ENCODE assay signal across 21 mouse cellular contexts in genomic region chr5:116016542-116016941, GRCm38 (mm10). TPM values are rescaled to one million over a fixed set of nuclear protein-coding genes. Genes with fewer than 3 reads are reported as not detected.
DNase-seq lines count a peak whose midpoint lies in the region; ATAC-seq and TF ChIP-seq lines count a peak whose summit lies in the region.
"Had no signal": no experiment of that assay in that cellular context is flagged by ENCODE, and none has a peak within 500 bp of the region (broad histone marks: within the 10 kb centered on the region; RNA-seq: fewer than 3 reads in every experiment).

No protein-coding gene starts in this region.

- H3K4me2 ChIP-seq in liver, embryonic 12.5 days = no peak overlapping the region
- H3K4me2 ChIP-seq in liver, postnatal 0 days (ENCODE audit: low read depth, low read length) = no peak overlapping the region
- H3K4me2 ChIP-seq in forebrain, embryonic 14.5 days (ENCODE audit: low read length) = no peak overlapping the region
- H3K4me2 ChIP-seq: embryonic facial prominence, embryonic 12.5 days; forebrain, embryonic 13.5 days had no signal

- no peaks in the 10 kb centered on the region for H3K27me3 ChIP-seq in liver, embryonic 12.5 days (replicated peaks)
- H3K27me3 ChIP-seq in liver, postnatal 0 days (ENCODE audit: insufficient read depth, low read length) = no peaks in the 10 kb centered on the region
- H3K27me3 ChIP-seq in forebrain, embryonic 14.5 days (replicated peaks; ENCODE audit: control insufficient read depth, insufficient read depth, low read length) = no peaks in the 10 kb centered on the region
- H3K27me3 ChIP-seq: embryonic facial prominence, embryonic 12.5 days; forebrain, embryonic 13.5 days had no signal

- no peak for TF ChIP-seq CTCF in liver, postnatal 0 days (IDR thresholded peaks at IDR 0.05; ENCODE audit: low read depth)
- TF ChIP-seq CTCF in cortical plate, adult 2 months (IDR thresholded peaks at IDR 0.05; ENCODE audit: extremely low read depth, insufficient read depth, low read length) = no peak

- no peak for TF ChIP-seq EP300 in liver, postnatal 0 days (IDR thresholded peaks at IDR 0.05; ENCODE audit: low read depth)

- H3K9me3 ChIP-seq in liver, embryonic 12.5 days (replicated peaks) = no peaks in the 10 kb centered on the region
- H3K9me3 ChIP-seq in liver, postnatal 0 days (ENCODE audit: low read length) = no peaks in the 10 kb centered on the region
- no peaks in the 10 kb centered on the region for H3K9me3 ChIP-seq in forebrain, embryonic 14.5 days (replicated peaks; ENCODE audit: control insufficient read depth, low read length)
- H3K9me3 ChIP-seq: embryonic facial prominence, embryonic 10.5 days; embryonic facial prominence, embryonic 12.5 days; forebrain, embryonic 13.5 days had no signal

- no peak overlapping the region for H3K9ac ChIP-seq in liver, embryonic 12.5 days
- H3K9ac ChIP-seq in liver, postnatal 0 days (replicated peaks) = no peak overlapping the region
- H3K9ac ChIP-seq in forebrain, embryonic 14.5 days (ENCODE audit: low read length) = no peak overlapping the region
- H3K9ac ChIP-seq: embryonic facial prominence, embryonic 12.5 days; forebrain, embryonic 13.5 days had no signal

- peak; percentile 36 to 39 for DNase-seq in frontal cortex, adult 2 months (ENCODE audit: extremely low spot score in 1 of 2, low spot score in 1 of 2)
- DNase-seq in frontal cortex, postnatal 14 days (ENCODE audit: low spot score in 2 of 2) = no peak
- DNase-seq in liver, postnatal 0 days = no peak
- DNase-seq in brain, adult 2 months (ENCODE audit: low read depth, low spot score) = peak; percentile 67
- no peak for DNase-seq in adipocyte (ENCODE audit: low spot score)
- no peak for DNase-seq in forebrain, embryonic 14.5 days (ENCODE audit: low spot score)
- DNase-seq: adrenal gland, adult 8-10 months; adrenal gland, postnatal 14 days; adrenal gland, postnatal 36 days; cerebellum, adult 11 months; cerebellum, adult 18-20 months; cerebellum, adult 8-10 months; cerebellum, adult 9-11 months; cerebellum, postnatal 14 days; cerebellum, postnatal 36 days had no signal

- H3K4me3 ChIP-seq in liver, embryonic 12.5 days = no peak overlapping the region
- H3K4me3 ChIP-seq in liver, postnatal 0 days (ENCODE audit: low read depth, low read length) = no peak overlapping the region
- H3K4me3 ChIP-seq in cortical plate, adult 2 months (ENCODE audit: insufficient read depth, low read length) = no peak overlapping the region
- no peak overlapping the region for H3K4me3 ChIP-seq in forebrain, embryonic 14.5 days (ENCODE audit: low read depth, low read length)
- H3K4me3 ChIP-seq: embryonic facial prominence, embryonic 10.5 days; embryonic facial prominence, embryonic 12.5 days; forebrain, embryonic 13.5 days had no signal

- WGBS in liver, embryonic 12.5 days (ENCODE audit: insufficient replicate concordance) = 82% methylated on average over 5 of the region's 5 CpGs
- WGBS in liver, postnatal 0 days (ENCODE audit: insufficient replicate concordance) = 86% methylated on average over 5 of the region's 5 CpGs
- WGBS in forebrain, embryonic 14.5 days = 95% methylated on average over 5 of the region's 5 CpGs

- peaks cover 89% of the 10 kb centered on the region for H3K36me3 ChIP-seq in liver, embryonic 12.5 days
- peaks cover 85% of the 10 kb centered on the region for H3K36me3 ChIP-seq in liver, postnatal 0 days (replicated peaks; ENCODE audit: insufficient read depth, low read length)
- H3K36me3 ChIP-seq in forebrain, embryonic 14.5 days (ENCODE audit: control insufficient read depth, insufficient read depth, low read length) = peaks cover 88% of the 10 kb centered on the region

- H3K4me1 ChIP-seq in liver, embryonic 12.5 days = peaks cover 65% of the 10 kb centered on the region
- peaks cover 25% of the 10 kb centered on the region for H3K4me1 ChIP-seq in liver, postnatal 0 days (ENCODE audit: insufficient read depth)
- H3K4me1 ChIP-seq in cortical plate, adult 2 months (ENCODE audit: control insufficient read depth, insufficient read depth, low read length) = peaks cover 3% of the 10 kb centered on the region
- H3K4me1 ChIP-seq in forebrain, embryonic 14.5 days (ENCODE audit: control insufficient read depth, insufficient read depth, low read length) = no peaks in the 10 kb centered on the region
- H3K4me1 ChIP-seq: embryonic facial prominence, embryonic 10.5 days; embryonic facial prominence, embryonic 12.5 days; forebrain, embryonic 13.5 days had no signal

- 0 out of 2 replicates have a peak overlapping the region, but pooled peaks have one; percentile 4 for H3K27ac ChIP-seq in liver, embryonic 12.5 days
- no peak overlapping the region for H3K27ac ChIP-seq in liver, postnatal 0 days (ENCODE audit: low read depth)
- peak overlapping the region; percentile 35; the same call in 1 of the 2 replicates for H3K27ac ChIP-seq in cortical plate, adult 2 months (ENCODE audit: insufficient read depth, low read length)
- no peak overlapping the region for H3K27ac ChIP-seq in forebrain, embryonic 14.5 days (ENCODE audit: low read depth, low read length)
- H3K27ac ChIP-seq: embryonic facial prominence, embryonic 10.5 days; embryonic facial prominence, embryonic 12.5 days; forebrain, embryonic 13.5 days had no signal

- no peak for ATAC-seq in liver, embryonic 12.5 days
- ATAC-seq in liver, postnatal 0 days = no peak
- ATAC-seq in forebrain, embryonic 14.5 days = no peak
- ATAC-seq: forebrain, embryonic 13.5 days; forebrain, embryonic 16.5 days had no signal

- TF ChIP-seq POLR2A in cortical plate, adult 2 months (IDR thresholded peaks at IDR 0.05; ENCODE audit: extremely low read depth, insufficient read depth, low read length) = no peak

RNA-seq across cellular contexts. Expression of gene Prkab1, which starts 7.8 kb away (rescaled TPM):
- 44.1 and 48.9 TPM in 2 replicates for polyA plus RNA-seq in frontal cortex, adult 2 months (2012; rRNA removed)
- 106 and 110 TPM in 2 replicates for polyA plus RNA-seq in liver, embryonic 12.5 days (2016; fragmentation: Nextera tagmentation; extraction: Ambion mirVana)
- polyA plus RNA-seq in liver, postnatal 0 days (2015; fragmentation: Nextera tagmentation; extraction: Ambion mirVana) = 51.6 and 51.8 TPM in 2 replicates
- polyA plus RNA-seq in cortical plate, adult 2 months (2012; rRNA removed) = 32.7 and 39.9 TPM in 2 replicates
- polyA plus RNA-seq in forebrain, embryonic 14.5 days (2014; fragmentation: Nextera tagmentation; extraction: Ambion mirVana) = 44.1 and 52.1 TPM in 2 replicates

Comparison
In these comparisons a context has a peak if more than half of its experiments do, and no peak if none do; other contexts are left out.
1. DNase-seq: peak in frontal cortex, adult 2 months (2 of 2) and brain, adult 2 months (single experiment); none in frontal cortex, postnatal 14 days (0 of 2), liver, postnatal 0 days (single experiment), adipocyte (single experiment) and forebrain, embryonic 14.5 days (single experiment).
2. H3K27ac ChIP-seq: peak in liver, embryonic 12.5 days (single experiment) and cortical plate, adult 2 months (single experiment); none in liver, postnatal 0 days (single experiment) and forebrain, embryonic 14.5 days (single experiment).